Mouse (Mus musculus) stomach, postnatal 0 days (tissue): ENCODE results near the gene Sec31a. TPM values are rescaled to one million over a fixed set of nuclear protein-coding genes. Genes with fewer than 3 reads are reported as not detected.

Source experiments
- ATAC-seq: fragments of 200-750 bp; cut with Nextera tagmentation; 2 replicates; pipeline ENCODE4 v1.8.0; 2017; ENCODE audit not compliant: low FRiP score, low TSS enrichment
- DNase-seq: peaks from one replicate; pipeline ENCODE4 v3.0.0-alpha.2; 2016; ENCODE audit warnings: low spot score
- H3K27ac ChIP-seq: fragments of 300-500 bp; sonication (generic); replicated peaks from 2 replicates; pipeline ENCODE4 v1.5.1; 2014; ENCODE audit warnings: mild to moderate bottlenecking, control low read depth
- H3K27me3 ChIP-seq: fragments of 300-500 bp; sonication (generic); 2 replicates; pipeline ENCODE4 v1.6.1; 2014; ENCODE audit warnings: low read length; ENCODE audit not compliant: control insufficient read depth, insufficient read depth
- H3K36me3 ChIP-seq: fragments of 300-500 bp; sonication (generic); 2 replicates; pipeline ENCODE4 v1.6.1; 2014; ENCODE audit warnings: low read length, mixed read lengths; ENCODE audit not compliant: control insufficient read depth, insufficient read depth
- H3K4me1 ChIP-seq: fragments of 300-500 bp; sonication (generic); replicated peaks from 2 replicates; pipeline ENCODE4 v1.6.1; 2014; ENCODE audit warnings: antibody characterized with exemption; ENCODE audit not compliant: control insufficient read depth, insufficient read depth
- H3K4me2 ChIP-seq: fragments of 300-500 bp; sonication (generic); replicated peaks from 2 replicates; pipeline ENCODE4 v1.6.1; 2014; ENCODE audit warnings: low read depth, mild to moderate bottlenecking, control low read depth, moderate library complexity
- H3K4me3 ChIP-seq: fragments of 300-500 bp; sonication (generic); 2 replicates; pipeline ENCODE4 v1.5.1; 2014; ENCODE audit warnings: low read depth, low read length, control low read depth
- H3K9ac ChIP-seq: fragments of 300-500 bp; sonication (generic); 2 replicates; pipeline ENCODE4 v1.6.1; 2014; ENCODE audit warnings: mild to moderate bottlenecking, low read length, control low read depth, mixed read lengths
- H3K9me3 ChIP-seq: fragments of 300-500 bp; sonication (generic); 2 replicates; pipeline ENCODE4 v1.6.1; 2016; ENCODE audit warnings: low read length; ENCODE audit not compliant: control insufficient read depth
- CTCF ChIP-seq: IDR thresholded peaks from 2 replicates; pipeline ENCODE4 v1.5.1; 2016; ENCODE audit warnings: antibody characterized with exemption, low read depth, mild to moderate bottlenecking, moderate library complexity
- EP300 ChIP-seq: optimal IDR thresholded peaks from 2 replicates; pipeline ENCODE3; 2016; ENCODE audit warnings: antibody characterized with exemption
- WGBS: fragments of 180-500 bp; shearing (Covaris S2); extraction: QIAGEN DNeasy Blood & Tissue Kit; methylation state at CpG from one replicate; pipeline ENCODE4 v1.1.7; 2014; 5-methylcytosine and 5-hydroxymethylcytosine counted together
- polyA plus RNA-seq: library from polyadenylated mRNA; unstranded; fragments of >200 nt; fragmentation: Nextera tagmentation; extraction: Ambion mirVana; gene quantifications from 2 replicates; pipeline ENCODE4 v1.2.1, GENCODE M21; 2015

Gene Sec31a
- polyA plus RNA-seq, 1 experiment from 2014 or later: 102 TPM

- Histone ChIP-seq H3K27me3 (no peaks in the 10 kb centered on the region), H3K4me1 (no peaks in the 10 kb centered on the region), H3K27ac (no peak overlapping the region), H3K36me3 (no peaks in the 10 kb centered on the region), H3K4me2 (no peak overlapping the region), H3K4me3 (no peak overlapping the region), H3K9ac (no peak overlapping the region), H3K9me3 (no peaks in the 10 kb centered on the region)
- no peak for TF ChIP-seq CTCF
- TF ChIP-seq EP300: no peak
- WGBS: 40% methylated on average over 10 of the region's 10 CpGs
- no peak for DNase-seq
- no peak for ATAC-seq
Observed at GRCm38 (mm10) chr5:100352986-100353848, 62.8 kb downstream of the Sec31a start.

GRCm38 (mm10) chr5:100350907-100351456, 65.1 kb downstream of the Sec31a start:
- ATAC-seq (no peak; the same call in 1 of the 2 replicates), DNase-seq (no peak)

GRCm38 (mm10) chr5:100349287-100350215, 66.5 kb downstream of the Sec31a start:
- Histone ChIP-seq H3K4me2 (no peak overlapping the region), H3K4me3 (no peak overlapping the region), H3K9me3 (no peaks in the 10 kb centered on the region), H3K36me3 (no peaks in the 10 kb centered on the region), H3K27me3 (no peaks in the 10 kb centered on the region), H3K4me1 (no peaks in the 10 kb centered on the region), H3K9ac (no peak overlapping the region), H3K27ac (no peak overlapping the region)
- ATAC-seq: no peak
- DNase-seq: no peak
- WGBS: 52% methylated on average over 10 of the region's 10 CpGs
- TF ChIP-seq EP300: no peak
- TF ChIP-seq CTCF: no peak

More at GRCm38 (mm10) chr5:100350907-100351456, 65.1 kb downstream of the Sec31a start:
- WGBS: 95% methylated on average over 8 of the region's 8 CpGs
- TF ChIP-seq CTCF: no peak
- TF ChIP-seq EP300: no peak
- Histone ChIP-seq H3K27ac (no peak overlapping the region), H3K9ac (no peak overlapping the region), H3K4me2 (no peak overlapping the region), H3K27me3 (no peaks in the 10 kb centered on the region), H3K4me1 (no peaks in the 10 kb centered on the region), H3K36me3 (no peaks in the 10 kb centered on the region), H3K4me3 (no peak overlapping the region), H3K9me3 (no peaks in the 10 kb centered on the region)

- Histone ChIP-seq H3K4me3 (no peak overlapping the region), H3K9ac (no peak overlapping the region), H3K36me3 (no peaks in the 10 kb centered on the region), H3K9me3 (no peaks in the 10 kb centered on the region), H3K27me3 (no peaks in the 10 kb centered on the region), H3K4me2 (no peak overlapping the region), H3K27ac (no peak overlapping the region), H3K4me1 (no peaks in the 10 kb centered on the region)
- TF ChIP-seq CTCF: peak; percentile 60
- no peak for TF ChIP-seq EP300
- DNase-seq (no peak), ATAC-seq (no peak)
- WGBS: 96% methylated on average over 1 of the region's 1 CpGs
Observed at GRCm38 (mm10) chr5:100345118-100345517, 70.9 kb downstream of the Sec31a start.

- H3K27ac ChIP-seq: no peak overlapping the region
- ATAC-seq (no peak), DNase-seq (no peak)
- no peaks in the 10 kb centered on the region for H3K27me3 ChIP-seq
- no peaks in the 10 kb centered on the region for H3K9me3 ChIP-seq
- WGBS: 49% methylated on average over 6 of the region's 6 CpGs
- no peak overlapping the region for H3K4me3 ChIP-seq
- H3K4me2 ChIP-seq: no peak overlapping the region
- no peak overlapping the region for H3K9ac ChIP-seq
- no peaks in the 10 kb centered on the region for H3K36me3 ChIP-seq
- H3K4me1 ChIP-seq: no peaks in the 10 kb centered on the region
- no peak for TF ChIP-seq CTCF
- TF ChIP-seq EP300: no peak
Observed at GRCm38 (mm10) chr5:100343087-100343486, 72.9 kb downstream of the Sec31a start.
